Mouse (Mus musculus) left cerebral cortex, postnatal 10 days (tissue): ENCODE results near the gene Vwa2. TPM values are rescaled to one million over a fixed set of nuclear protein-coding genes. Genes with fewer than 3 reads are reported as not detected.

Experiments used
- DNase-seq, 2 experiments: peaks; one replicate each; pipeline ENCODE4 v3.0.0; 2021 to 2022; ENCODE audit warnings: low spot score in 2 of 2, mixed read lengths in 1 of 2; ENCODE audit errors: extremely low spot score in 1 of 2
- intact Hi-C: fragments of 180-260 bp; cut with DNase I; formaldehyde crosslinking; loops from one replicate; pipeline ENCODE4 v1.15.1; 2025
- total RNA-seq, 2 experiments: library from RNA; stranded (reverse); gene quantifications; 2 replicates each; pipeline ENCODE4 v1.2.3; 2021

Vwa2 gene
- total RNA-seq, 2 experiments from 2014 or later = 0.15 to 0.30 TPM

DNA sequence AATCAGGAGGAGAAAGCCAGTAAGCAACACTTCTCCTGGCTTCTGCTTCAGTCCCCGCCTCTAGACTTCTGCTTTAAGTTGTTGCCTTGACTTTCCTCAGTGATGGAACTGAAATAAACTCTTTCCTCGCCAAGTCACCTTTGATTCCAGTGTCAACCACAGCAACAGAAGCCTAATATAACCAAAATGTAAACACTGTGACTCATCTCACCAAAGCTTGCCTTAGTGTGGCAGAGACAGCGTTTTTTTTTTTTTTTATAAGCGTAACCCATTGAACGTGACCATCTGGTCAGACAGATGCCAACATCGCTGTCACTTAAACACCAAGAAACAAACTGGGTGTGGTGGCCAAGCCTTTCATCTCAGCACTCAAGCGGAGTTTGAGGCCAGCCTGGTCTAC is 68.2 kb downstream of the Vwa2 start:
- intact Hi-C loops = no loop called here
- no peak for DNase-seq

DNA sequence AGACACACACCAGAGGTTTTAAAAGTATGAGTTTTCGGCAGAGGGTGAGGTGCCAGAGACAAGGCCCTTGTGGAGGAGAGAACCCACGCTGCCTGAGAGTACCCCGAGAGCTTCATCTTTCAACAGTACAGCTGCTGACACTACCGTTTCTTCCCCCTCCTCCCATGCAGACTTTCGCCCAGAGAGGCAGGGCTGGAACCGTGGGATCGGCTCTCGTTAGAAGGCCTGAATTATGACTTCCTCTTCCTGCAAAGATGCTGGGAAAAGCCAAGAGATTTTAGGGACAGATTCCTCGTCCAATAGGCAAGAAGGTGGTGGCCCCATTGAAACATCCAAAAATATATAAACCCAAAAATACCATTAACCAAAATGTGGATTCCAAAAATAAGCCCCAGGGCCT is 70.2 kb downstream of the Vwa2 start:
- no peak for DNase-seq
- intact Hi-C loops = no loop called here

DNA sequence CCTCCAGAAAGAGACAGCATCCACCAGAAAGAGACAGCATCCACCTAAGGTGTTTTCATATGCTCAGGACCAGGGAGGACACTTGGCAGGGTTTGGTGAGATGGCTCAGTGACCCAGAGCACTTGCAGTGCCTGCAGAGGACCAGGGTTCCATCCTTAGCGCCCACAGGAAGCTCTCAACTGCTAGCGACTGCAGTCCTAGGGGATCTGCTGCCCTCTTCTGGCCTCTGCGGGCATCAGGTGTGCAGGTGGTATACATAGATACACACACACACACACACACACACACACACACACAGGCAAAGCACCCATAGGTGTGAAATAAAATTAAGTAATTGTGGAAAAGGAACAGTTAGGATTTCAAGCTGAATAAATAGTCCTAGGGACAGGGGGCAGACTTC is 70.8 kb downstream of the Vwa2 start:
- intact Hi-C loops = no loop called here
- DNase-seq = no peak

DNA sequence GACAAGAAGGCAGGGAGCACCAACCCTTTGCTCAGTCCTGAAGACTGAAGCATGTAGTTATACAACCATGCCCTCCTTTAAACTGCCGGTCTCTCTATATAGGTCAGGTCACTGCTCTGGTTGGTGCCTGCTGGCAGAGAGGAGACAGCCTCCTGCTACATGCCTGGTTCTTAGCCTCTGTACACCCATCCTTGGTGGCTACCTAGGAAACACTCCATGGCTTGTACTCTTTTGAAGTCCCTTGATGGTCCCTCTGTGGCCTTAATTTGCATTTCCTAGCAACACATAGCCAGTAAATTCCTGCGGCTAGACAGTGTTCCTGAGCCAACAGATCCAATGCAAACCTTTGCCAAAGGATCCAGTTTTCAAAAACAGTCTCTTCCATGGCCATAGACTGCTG is 71.6 kb downstream of the Vwa2 start:
- no peak for DNase-seq
- intact Hi-C loops = no loop called here

DNA sequence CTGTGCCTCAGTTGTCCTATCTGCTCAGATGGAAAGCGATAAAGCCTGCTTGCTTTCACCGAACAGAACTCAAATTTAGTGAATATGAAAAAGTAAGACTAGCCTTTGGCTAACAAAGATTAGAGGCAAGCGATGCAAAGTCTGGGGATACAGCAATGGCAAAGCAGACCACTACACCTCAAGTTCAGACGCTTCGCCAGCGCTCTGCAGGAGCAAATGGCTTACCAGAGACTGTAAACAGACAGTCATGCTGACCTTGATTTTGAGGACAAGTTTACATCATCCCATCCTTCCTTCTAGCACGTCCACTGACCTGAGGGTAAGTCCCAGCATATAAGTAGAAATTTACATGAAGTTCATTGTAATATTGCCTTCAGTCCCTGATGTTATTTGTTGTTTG is 72.2 kb downstream of the Vwa2 start:
- intact Hi-C loops = no loop called here
- DNase-seq = no peak

DNA sequence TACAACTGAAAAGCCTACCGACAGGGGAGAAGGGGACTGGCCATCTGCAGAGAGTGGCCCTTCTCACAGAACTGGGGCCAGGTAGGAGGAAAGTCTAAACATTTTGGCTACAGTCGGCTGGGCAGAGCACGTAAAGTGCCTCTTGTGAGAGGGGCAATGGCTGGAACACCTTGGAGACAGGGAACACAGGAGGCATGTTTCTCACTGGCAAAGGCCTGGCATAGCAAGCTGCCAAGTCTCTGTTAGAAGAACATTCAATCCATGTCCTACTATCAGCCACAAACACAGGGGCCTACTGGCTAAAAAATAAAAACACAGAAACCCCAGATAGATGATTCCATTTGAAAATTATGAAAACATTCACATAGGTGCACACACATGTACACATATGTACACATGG is 72.7 kb downstream of the Vwa2 start:
- intact Hi-C loops = no loop called here
- DNase-seq = no peak

DNA sequence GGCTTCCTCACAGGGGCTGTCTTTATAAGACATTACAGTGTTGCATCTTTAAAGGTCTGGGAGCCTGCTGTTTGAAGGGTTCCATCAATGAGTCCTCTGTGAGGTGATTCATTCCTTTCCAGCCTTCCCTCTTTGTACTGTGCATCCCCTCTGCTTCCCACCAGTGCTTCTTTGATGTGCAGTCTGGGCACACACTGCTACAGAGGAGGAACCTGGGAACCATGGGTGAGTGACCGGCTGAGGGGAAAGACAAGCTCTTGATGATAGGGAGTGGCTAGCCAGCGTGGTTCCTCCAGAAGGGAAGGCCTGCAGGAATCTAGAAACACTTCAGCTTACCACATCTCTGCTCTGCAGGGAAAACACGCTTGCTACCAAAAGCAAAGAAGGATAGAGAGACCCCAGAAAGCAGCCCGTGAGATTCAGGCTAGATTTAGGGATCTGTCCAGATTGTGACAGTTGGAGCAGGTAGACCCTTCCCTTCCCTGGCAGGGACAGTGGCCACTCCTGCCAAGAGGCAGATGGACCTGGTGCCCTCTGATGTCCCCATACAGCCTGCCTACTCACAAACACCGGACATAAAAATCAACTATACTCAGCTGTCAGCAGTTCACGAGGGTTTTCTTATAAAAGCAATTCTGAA is 74.0 kb downstream of the Vwa2 start:
- DNase-seq = no peak
- intact Hi-C loops = no loop called here

DNA sequence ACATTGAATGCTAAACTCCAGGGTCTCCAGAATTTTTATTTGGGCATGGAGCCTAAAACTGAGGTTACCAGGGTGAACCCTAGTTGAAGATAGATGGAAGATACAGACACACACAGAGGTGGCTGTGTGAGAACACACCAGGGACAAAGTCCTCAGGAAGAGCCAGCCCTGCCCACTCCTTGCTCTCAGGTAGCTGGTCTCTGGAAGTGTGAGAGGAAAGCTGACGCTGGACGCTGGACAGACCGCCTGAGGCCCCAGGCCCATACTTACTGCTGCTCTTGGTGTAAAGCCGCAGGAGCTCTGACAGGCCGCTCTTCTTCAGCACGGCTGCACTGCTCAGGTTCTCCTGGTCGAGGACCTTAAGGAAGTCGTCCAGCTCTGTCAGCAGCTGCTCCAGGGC is 75.8 kb downstream of the Vwa2 start:
- DNase-seq = no peak
- intact Hi-C loops = no loop called here

DNA sequence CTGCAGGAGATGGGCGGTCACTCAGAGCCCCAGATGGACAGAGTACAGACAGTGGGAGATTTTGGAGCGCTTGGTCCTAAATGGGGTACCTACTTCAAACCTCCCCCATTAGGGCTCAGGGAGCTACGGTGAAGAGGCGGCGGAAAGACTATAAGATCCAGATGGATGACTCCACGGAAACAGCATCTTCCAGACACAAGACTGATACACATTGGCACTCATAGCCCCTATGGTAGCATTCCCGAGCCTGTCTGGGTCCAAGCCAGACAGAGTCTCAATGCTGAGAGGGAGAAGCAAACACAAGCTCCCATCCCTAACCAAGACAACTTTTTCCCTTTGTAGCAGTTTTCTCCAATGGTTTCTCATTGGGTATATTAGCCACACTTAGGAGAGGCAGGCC is 76.8 kb downstream of the Vwa2 start:
- DNase-seq = no peak
- intact Hi-C loops = no loop called here

DNA sequence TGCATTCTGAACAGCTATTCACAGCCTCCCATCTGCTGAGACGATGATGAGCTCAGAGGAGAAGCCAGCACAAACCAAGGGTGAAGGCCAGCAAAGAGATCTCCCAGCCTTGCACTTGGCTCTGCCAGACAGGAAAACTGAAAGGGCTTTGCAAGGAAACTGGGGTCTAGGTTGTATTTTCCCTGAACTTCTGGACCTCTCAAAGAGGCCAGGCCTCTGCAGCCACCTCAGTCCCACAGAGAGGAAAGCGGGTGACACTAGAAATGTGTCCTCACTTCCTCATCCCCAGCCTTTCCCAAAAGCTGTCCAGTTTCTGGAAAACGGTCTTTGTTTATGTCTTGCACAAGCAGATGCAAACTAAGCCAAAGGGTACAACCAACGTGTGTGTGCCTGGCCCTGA is 79.8 kb downstream of the Vwa2 start:
- no peak for DNase-seq
- intact Hi-C loops = no loop called here

DNA sequence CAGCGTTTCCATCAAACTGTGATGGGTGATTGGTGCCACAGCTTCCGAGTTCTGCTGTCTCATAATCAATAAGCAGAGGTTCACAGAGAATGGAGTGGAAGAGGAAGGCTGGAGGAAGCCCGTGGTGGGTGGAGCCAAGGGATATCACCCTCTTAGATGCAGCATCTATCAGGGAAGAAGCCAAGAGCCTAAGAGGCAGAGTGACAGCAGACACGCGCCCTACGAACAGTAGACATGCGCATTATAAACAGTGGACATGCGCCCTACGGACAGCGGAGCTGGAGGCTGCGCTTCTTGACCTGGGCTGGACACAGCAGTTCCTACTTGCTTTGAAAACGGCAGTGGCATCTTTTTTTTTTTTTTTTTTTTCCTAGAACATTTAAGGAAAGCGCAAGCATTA is 80.8 kb downstream of the Vwa2 start:
- no peak for DNase-seq
- intact Hi-C loops = no loop called here

DNA sequence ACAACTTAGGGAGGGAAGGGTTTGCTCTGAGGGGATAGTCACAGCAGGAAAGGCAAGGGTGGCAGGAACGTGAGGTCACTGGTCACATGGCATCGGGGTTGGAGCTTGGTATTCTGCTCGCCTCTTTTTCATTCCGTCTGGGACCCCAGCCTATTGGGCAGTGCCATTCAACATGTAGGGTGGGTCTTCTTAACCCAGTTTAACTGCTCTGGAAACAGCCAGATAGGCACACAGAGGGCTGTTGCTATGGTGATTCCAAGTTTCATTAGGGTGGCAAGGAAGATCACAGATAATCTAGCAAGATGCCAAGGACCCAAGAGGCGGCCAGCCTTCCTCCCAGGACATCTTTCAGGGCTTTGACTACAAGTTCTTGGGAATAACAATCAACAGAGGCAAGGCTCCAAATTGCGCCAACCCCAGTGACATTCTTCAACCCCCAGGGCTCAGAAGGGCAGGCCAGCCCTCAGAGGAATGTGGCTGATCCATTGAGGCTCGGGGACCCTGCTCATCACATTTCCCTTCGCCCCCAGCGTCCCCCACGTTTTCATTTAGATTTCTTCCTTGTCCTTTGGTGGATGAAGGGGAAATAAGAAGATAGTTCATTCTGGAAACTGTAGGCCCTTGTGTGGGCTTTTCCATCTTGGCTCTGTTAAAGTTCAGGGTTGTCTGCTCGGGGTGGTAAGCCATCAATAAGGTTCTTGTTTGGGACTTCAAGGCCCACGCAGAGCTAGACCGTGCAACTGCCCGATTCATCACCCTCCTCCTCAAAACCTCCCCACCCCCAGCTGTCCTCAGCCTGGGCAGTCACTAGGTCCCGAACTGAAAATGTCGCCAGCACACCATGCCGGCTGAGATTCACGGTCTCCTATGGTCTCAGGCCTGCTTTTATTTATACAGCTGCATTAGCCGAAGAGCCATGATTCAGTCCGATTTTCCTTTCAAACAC is 81.8 kb downstream of the Vwa2 start:
- intact Hi-C loops = no loop called here
- peak; percentile 31 to 60 for DNase-seq

DNA sequence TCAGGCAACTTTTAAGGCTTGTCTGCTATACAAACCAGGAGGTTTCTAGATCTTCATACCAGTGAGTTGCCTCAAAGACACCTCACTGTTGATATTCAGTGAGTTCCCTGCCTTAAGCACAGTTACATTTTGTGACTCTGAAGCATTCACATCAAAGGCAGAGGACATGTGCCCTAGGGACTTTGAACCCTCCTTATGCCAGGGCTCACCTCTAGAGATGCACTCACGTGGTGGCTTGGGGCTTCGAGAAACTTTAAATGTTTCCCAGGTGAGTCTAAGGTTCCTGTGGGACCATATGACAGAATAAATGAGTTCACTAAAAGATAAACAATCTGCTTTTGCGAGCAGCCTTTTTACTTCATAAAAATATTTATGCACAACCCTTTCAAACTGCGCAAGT is 84.0 kb downstream of the Vwa2 start:
- intact Hi-C loops = no loop called here

DNA sequence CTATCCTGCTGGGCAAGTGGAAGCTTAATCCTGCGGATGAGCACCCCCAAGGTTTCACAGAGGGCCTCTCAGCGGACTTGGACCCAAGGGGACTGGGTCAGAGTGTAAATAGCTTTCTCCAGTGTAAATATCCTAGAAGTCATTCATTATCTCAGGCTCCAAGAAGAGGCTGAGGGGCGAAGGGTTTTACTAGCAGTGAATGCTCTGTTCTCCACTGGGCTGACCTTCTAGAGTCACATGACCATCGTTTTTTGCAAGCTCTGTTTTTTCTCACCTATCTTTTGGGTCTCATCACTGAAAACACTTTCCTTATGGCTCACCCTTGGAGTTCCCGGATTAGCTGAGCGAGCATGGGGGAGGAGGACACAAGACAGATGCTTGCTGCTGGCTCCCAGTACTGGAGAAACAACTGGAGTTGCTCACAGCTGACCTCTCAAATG is 84.6 kb downstream of the Vwa2 start:
- DNase-seq = no peak
- intact Hi-C loops = no loop called here

More for the DNA sequence above, 84.0 kb downstream of the Vwa2 start:
- DNase-seq = no peak

DNA sequence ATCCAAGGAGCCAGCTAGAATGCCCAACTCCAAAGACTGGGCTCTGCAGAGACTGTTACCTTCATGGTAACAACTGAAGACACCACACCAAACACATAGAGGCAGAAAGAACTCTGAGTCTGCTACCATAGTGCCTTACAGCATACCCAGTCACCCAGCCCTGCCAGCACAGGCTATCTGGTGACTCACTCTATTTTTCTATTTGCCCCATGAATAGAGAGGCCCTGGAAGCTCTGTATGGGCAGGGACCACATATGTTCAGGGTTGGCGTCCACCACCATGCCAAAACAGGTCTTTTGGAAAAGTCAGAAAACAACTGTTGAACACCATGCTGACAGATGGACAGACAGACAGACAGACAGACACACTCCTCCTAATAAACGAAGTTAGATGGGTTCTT is 85.0 kb downstream of the Vwa2 start:
- intact Hi-C loops = no loop called here
- no peak for DNase-seq

DNA sequence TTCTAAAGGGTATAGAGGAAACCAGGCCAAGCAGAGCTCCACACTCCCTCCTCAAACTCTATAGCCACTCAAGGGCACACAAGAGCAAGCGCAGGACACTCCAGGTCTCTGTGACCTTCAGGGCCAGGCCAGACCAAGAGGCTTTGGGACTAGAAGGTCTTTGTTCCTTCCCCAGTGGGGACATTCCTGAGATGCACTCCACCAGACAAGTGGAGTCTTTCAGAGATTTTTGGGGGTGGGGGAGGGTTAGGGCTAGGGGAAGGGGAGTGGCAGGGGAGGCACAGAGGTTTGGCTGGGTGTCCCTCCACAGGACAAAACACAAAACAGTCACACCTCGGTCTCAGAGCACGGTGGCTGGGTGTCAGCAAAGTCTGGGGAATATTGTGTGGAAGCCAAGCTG is 85.6 kb downstream of the Vwa2 start:
- DNase-seq = peak in 1 of 2 experiments; percentile 5
- intact Hi-C loops = no loop called here

Other genes starting within 250 kb of the Vwa2 start
- 10 to 100 TPM; 23.4 to 26.9 TPM for gene Adrb1, start 152.1 kb upstream of the Vwa2 start, total RNA-seq
- gene Ccdc186, start 52.1 kb upstream of the Vwa2 start, total RNA-seq = 10 to 100 TPM; 39.0 to 44.1 TPM
- under 1 TPM; 0.84 to 0.85 TPM for gene Tdrd1, start 48.0 kb upstream of the Vwa2 start, total RNA-seq
- 10 to 100 TPM; 13.2 to 14.5 TPM for gene Afap1l2, start 134.0 kb downstream of the Vwa2 start, total RNA-seq